Mouse (Mus musculus): ENCODE data around the gene BC035947. TPM values are rescaled to one million over a fixed set of nuclear protein-coding genes. Genes with fewer than 3 reads are reported as not detected.
A peak's percentile ranks its signal among the peaks of the same experiment; 100 is the strongest.
"Not testable (repeated sequence)": the region's sequence is repeated elsewhere in the genome, so short reads cannot be mapped to it uniquely, and the experiment has no call there.

BC035947 gene
- total RNA-seq, 2 experiments from 2014 or later = not detected

- no peak for DNase-seq
- intact Hi-C loops (cut with DNase I) = no loop called here
Observed at GRCm38 (mm10) chr1:78507137-78507536, 4.8 kb downstream of the BC035947 start.

GRCm38 (mm10) chr1:78502527-78502926 is 9.4 kb downstream of the BC035947 start:
- intact Hi-C loops (cut with DNase I) = no loop called here

GRCm38 (mm10) chr1:78501856-78502255 is 10.1 kb downstream of the BC035947 start:
- intact Hi-C loops (cut with DNase I); DNase-seq: not testable (repeated sequence)

More at GRCm38 (mm10) chr1:78502527-78502926, 9.4 kb downstream of the BC035947 start:
- DNase-seq = no peak

- no peak for DNase-seq
- intact Hi-C loops (cut with DNase I) = no loop called here
Observed at GRCm38 (mm10) chr1:78501036-78501435, 10.9 kb downstream of the BC035947 start.

- intact Hi-C loops (cut with DNase I) = no loop called here
- no peak for DNase-seq
Observed at GRCm38 (mm10) chr1:78490143-78490542, 21.8 kb downstream of the BC035947 start.

GRCm38 (mm10) chr1:78488752-78489492 is 23.0 kb downstream of the BC035947 start, which contains the start of gene Farsb:
Gene Farsb, minus strand, starts transcription at chr1:78488897.
- intact Hi-C loops (cut with DNase I) = no loop called here
- peak; percentile 95 for DNase-seq

GRCm38 (mm10) chr1:78488427-78488751 is 23.6 kb downstream of the BC035947 start:
- DNase-seq = no peak
- intact Hi-C loops (cut with DNase I) = no loop called here

- intact Hi-C loops (cut with DNase I) = no loop called here
- peak in 1 of 2 experiments; percentile 4 for DNase-seq
Observed at GRCm38 (mm10) chr1:78484361-78484760, 27.6 kb downstream of the BC035947 start.

GRCm38 (mm10) chr1:78483430-78483829 is 28.5 kb downstream of the BC035947 start:
- no peak for DNase-seq
- intact Hi-C loops (cut with DNase I) = no loop called here

- intact Hi-C loops (cut with DNase I) = no loop called here
- no peak for DNase-seq
Observed at GRCm38 (mm10) chr1:78472441-78472840, 39.5 kb downstream of the BC035947 start.

GRCm38 (mm10) chr1:78454659-78455058 is 57.3 kb downstream of the BC035947 start:
- DNase-seq = peak; percentile 26 to 46
- intact Hi-C loops (cut with DNase I) = no loop called here

GRCm38 (mm10) chr1:78453886-78454285 is 58.1 kb downstream of the BC035947 start:
- intact Hi-C loops (cut with DNase I) = no loop called here
- no peak for DNase-seq

- intact Hi-C loops (cut with DNase I) = no loop called here
- no peak for DNase-seq
Observed at GRCm38 (mm10) chr1:78452544-78452943, 59.4 kb downstream of the BC035947 start.

GRCm38 (mm10) chr1:78451070-78451854 is 60.7 kb downstream of the BC035947 start:
- intact Hi-C loops (cut with DNase I) = no loop called here
- no peak for DNase-seq

- intact Hi-C loops (cut with DNase I) = no loop called here
- DNase-seq = no peak
Observed at GRCm38 (mm10) chr1:78448091-78448490, 63.9 kb downstream of the BC035947 start.

Other genes with a start within 250 kb of the BC035947 start
- gene Sgpp2, start 201.8 kb downstream of the BC035947 start, total RNA-seq (2021) = not detected
- 10 to 100 TPM; 45.7 to 50.4 TPM for gene Farsb, start 23.3 kb downstream of the BC035947 start, total RNA-seq (2021)
- gene Mogat1, start 1.2 kb downstream of the BC035947 start, total RNA-seq (2021) = under 1 TPM; 0.24 to 0.50 TPM
- 10 to 100 TPM; 11.3 to 14.4 TPM for gene Acsl3, start 145.7 kb upstream of the BC035947 start, total RNA-seq (2021)
- 1 to 10 TPM; 2.8 to 3.1 TPM for gene Utp14b, start 145.9 kb upstream of the BC035947 start, total RNA-seq (2021)